Mouse (Mus musculus) olfactory bulb, adult 2 months (tissue): Measurements from ENCODE around the gene Grap2.

Source experiments
- CTCF ChIP-seq: fragments of 200-500 bp; IDR thresholded peaks from 2 replicates; pipeline ENCODE4 v1.5.1; 2012; ENCODE audit warnings: low read depth, mild to moderate bottlenecking, low read length, moderate library complexity; ENCODE audit not compliant: insufficient read depth
- POLR2A ChIP-seq: fragments of 200-500 bp; IDR thresholded peaks from 2 replicates; pipeline ENCODE4 v1.6.1; 2012; ENCODE audit warnings: mild to moderate bottlenecking, low read depth, low read length, moderate library complexity; ENCODE audit not compliant: insufficient read depth

DNA sequence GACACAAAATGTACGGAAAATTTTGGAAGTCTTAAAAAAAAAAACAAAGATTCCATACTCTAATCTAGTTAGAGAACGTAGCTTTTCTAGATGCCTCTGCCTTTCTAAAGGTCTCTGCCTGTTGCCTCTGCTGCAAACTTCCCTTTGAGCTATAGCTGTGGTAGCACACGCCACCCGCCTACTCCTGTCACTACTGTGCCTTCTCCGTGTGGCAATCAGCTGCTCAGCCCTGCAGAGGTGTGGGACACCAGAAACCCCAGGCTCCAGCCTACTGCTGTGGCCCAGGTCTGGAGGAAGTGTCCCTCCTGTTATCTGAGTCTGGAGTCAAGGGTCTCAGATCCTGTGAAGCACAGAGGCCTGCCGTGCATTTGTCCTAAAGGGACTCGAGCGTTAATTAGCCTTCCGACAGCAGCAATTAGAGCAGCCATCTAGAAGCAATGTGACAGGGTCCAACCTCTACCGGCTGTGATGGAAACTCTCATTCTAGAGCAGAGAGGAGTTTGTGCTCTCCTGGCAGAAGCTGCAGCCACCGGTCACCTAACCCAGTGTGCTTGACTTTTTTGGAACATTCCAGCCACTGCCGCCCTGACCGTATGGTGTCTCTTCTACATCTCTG lies 64.5 kb downstream of the Grap2 start:
- TF ChIP-seq CTCF = no peak
- no peak for TF ChIP-seq POLR2A
